Mouse (Mus musculus): ENCODE data around the gene Tnni1. TPM values are rescaled to one million over a fixed set of nuclear protein-coding genes. Genes with fewer than 3 reads are reported as not detected.
A peak's percentile ranks its signal among the peaks of the same experiment; 100 is the strongest.

Gene Tnni1
- total RNA-seq, 1 experiment = 1.1 TPM

- Histone ChIP-seq H3K4me1 (ENCODE audit: control insufficient read depth in 2 of 2, insufficient read depth in 2 of 2, low read length in 2 of 2, poor library complexity in 1 of 2) (peaks cover 7 to 32% of the 10 kb centered on the region in 2 experiments; a peak in 3 of 4 replicates), H3K36me3 (ENCODE audit: control insufficient read depth, insufficient read depth, low read length, poor library complexity, severe bottlenecking) (no peaks in the 10 kb centered on the region), H3K4me3 (ENCODE audit: insufficient read depth in 1 of 2, low read depth in 1 of 2, low read length in 2 of 2, poor library complexity in 1 of 2, severe bottlenecking in 1 of 2) (no peak overlapping the region), H3K9me3 (ENCODE audit: control insufficient read depth, insufficient read depth, low read depth, low read length) (no peaks in the 10 kb centered on the region), H3K9ac (ENCODE audit: insufficient read depth, low read depth, low read length, poor library complexity, severe bottlenecking) (no peak overlapping the region), H3K27ac (ENCODE audit: insufficient read depth, low read depth, low read length, poor library complexity, severe bottlenecking) (peak overlapping the region; percentile 48)
- in situ Hi-C loops (cut with MboI; ENCODE audit: low sequenced_read_pairs in 2 of 2, unreplicated experiment in 2 of 2) = no loop called here
- DNase-seq (ENCODE audit: low read depth, low spot score) = peak; percentile 79
- TF ChIP-seq HCFC1 (IDR thresholded peaks at IDR 0.05; ENCODE audit: borderline replicate concordance, insufficient read depth, low read length) = no peak
- no peak for TF ChIP-seq ZC3H11A (IDR thresholded peaks at IDR 0.05; ENCODE audit: borderline replicate concordance, low read depth, low read length)
- TF ChIP-seq MAFK (IDR thresholded peaks at IDR 0.05; ENCODE audit: insufficient read depth, low read depth, low read length) = no peak
- no peak for TF ChIP-seq ZNF384 (IDR thresholded peaks at IDR 0.05; ENCODE audit: low read depth, low read length)
- no peak for TF ChIP-seq CHD2 (IDR thresholded peaks at IDR 0.05; ENCODE audit: low read depth, low read length)
Observed at GRCm38 (mm10) chr1:135792143-135792939, 13.1 kb downstream of the Tnni1 start.

GRCm38 (mm10) chr1:135793370-135794215 lies 14.4 kb downstream of the Tnni1 start:
- H3K4me3 ChIP-seq (ENCODE audit: insufficient read depth in 1 of 2, low read depth in 1 of 2, low read length in 2 of 2, poor library complexity in 1 of 2, severe bottlenecking in 1 of 2) = peak overlapping the region; percentile 40 to 46; a peak in 3 of 4 replicates
- no peak for TF ChIP-seq MAFK (IDR thresholded peaks at IDR 0.05; ENCODE audit: insufficient read depth, low read depth, low read length)
- no peak for TF ChIP-seq ZC3H11A (IDR thresholded peaks at IDR 0.05; ENCODE audit: borderline replicate concordance, low read depth, low read length)
- TF ChIP-seq CHD2 (IDR thresholded peaks at IDR 0.05; ENCODE audit: low read depth, low read length) = no peak
- no peak for TF ChIP-seq HCFC1 (IDR thresholded peaks at IDR 0.05; ENCODE audit: borderline replicate concordance, insufficient read depth, low read length)
- TF ChIP-seq ZNF384 (IDR thresholded peaks at IDR 0.05; ENCODE audit: low read depth, low read length) = no peak
- no peak for DNase-seq (ENCODE audit: low read depth, low spot score)
- H3K9me3 ChIP-seq (ENCODE audit: control insufficient read depth, insufficient read depth, low read depth, low read length) = no peaks in the 10 kb centered on the region
- H3K27ac ChIP-seq (ENCODE audit: insufficient read depth, low read depth, low read length, poor library complexity, severe bottlenecking) = no peak overlapping the region
- in situ Hi-C loops (cut with MboI; ENCODE audit: low sequenced_read_pairs in 2 of 2, unreplicated experiment in 2 of 2) = no loop called here
- peaks cover 7 to 32% of the 10 kb centered on the region in 2 experiments; a peak in 3 of 4 replicates for H3K4me1 ChIP-seq (ENCODE audit: control insufficient read depth in 2 of 2, insufficient read depth in 2 of 2, low read length in 2 of 2, poor library complexity in 1 of 2)
- H3K9ac ChIP-seq (ENCODE audit: insufficient read depth, low read depth, low read length, poor library complexity, severe bottlenecking) = peak overlapping the region; percentile 8; the same call in 1 of the 2 replicates
- no peaks in the 10 kb centered on the region for H3K36me3 ChIP-seq (ENCODE audit: control insufficient read depth, insufficient read depth, low read length, poor library complexity, severe bottlenecking)

- Histone ChIP-seq H3K9me3 (ENCODE audit: control insufficient read depth, insufficient read depth, low read depth, low read length) (no peaks in the 10 kb centered on the region), H3K4me1 (ENCODE audit: control insufficient read depth in 2 of 2, insufficient read depth in 2 of 2, low read length in 2 of 2, poor library complexity in 1 of 2) (peaks cover 7 to 31% of the 10 kb centered on the region in 2 experiments; a peak in 3 of 4 replicates), H3K4me3 (ENCODE audit: insufficient read depth in 1 of 2, low read depth in 1 of 2, low read length in 2 of 2, poor library complexity in 1 of 2, severe bottlenecking in 1 of 2) (peak overlapping the region in 1 of 2 experiments; percentile 40; a peak in 2 of 4 replicates), H3K36me3 (ENCODE audit: control insufficient read depth, insufficient read depth, low read length, poor library complexity, severe bottlenecking) (no peaks in the 10 kb centered on the region), H3K9ac (ENCODE audit: insufficient read depth, low read depth, low read length, poor library complexity, severe bottlenecking) (no peak overlapping the region; the same call in 1 of the 2 replicates), H3K27ac (ENCODE audit: insufficient read depth, low read depth, low read length, poor library complexity, severe bottlenecking) (no peak overlapping the region)
- TF ChIP-seq CHD2 (IDR thresholded peaks at IDR 0.05; ENCODE audit: low read depth, low read length) = no peak
- TF ChIP-seq ZC3H11A (IDR thresholded peaks at IDR 0.05; ENCODE audit: borderline replicate concordance, low read depth, low read length) = no peak
- TF ChIP-seq ZNF384 (IDR thresholded peaks at IDR 0.05; ENCODE audit: low read depth, low read length) = no peak
- TF ChIP-seq MAFK (IDR thresholded peaks at IDR 0.05; ENCODE audit: insufficient read depth, low read depth, low read length) = no peak
- no peak for TF ChIP-seq HCFC1 (IDR thresholded peaks at IDR 0.05; ENCODE audit: borderline replicate concordance, insufficient read depth, low read length)
- no peak for DNase-seq (ENCODE audit: low read depth, low spot score)
- in situ Hi-C loops (cut with MboI; ENCODE audit: low sequenced_read_pairs in 2 of 2, unreplicated experiment in 2 of 2) = no loop called here
Observed at GRCm38 (mm10) chr1:135794216-135795134, 15.2 kb downstream of the Tnni1 start.

GRCm38 (mm10) chr1:135798492-135798891 lies 19.3 kb downstream of the Tnni1 start:
- no peak for DNase-seq (ENCODE audit: low read depth, low spot score)
- Histone ChIP-seq H3K27ac (ENCODE audit: insufficient read depth, low read depth, low read length, poor library complexity, severe bottlenecking) (no peak overlapping the region), H3K9me3 (ENCODE audit: control insufficient read depth, insufficient read depth, low read depth, low read length) (no peaks in the 10 kb centered on the region), H3K4me3 (ENCODE audit: insufficient read depth in 1 of 2, low read depth in 1 of 2, low read length in 2 of 2, poor library complexity in 1 of 2, severe bottlenecking in 1 of 2) (no peak overlapping the region), H3K9ac (ENCODE audit: insufficient read depth, low read depth, low read length, poor library complexity, severe bottlenecking) (no peak overlapping the region), H3K4me1 (ENCODE audit: control insufficient read depth in 2 of 2, insufficient read depth in 2 of 2, low read length in 2 of 2, poor library complexity in 1 of 2) (peaks cover 4 to 15% of the 10 kb centered on the region in 2 experiments; a peak in 3 of 4 replicates), H3K36me3 (ENCODE audit: control insufficient read depth, insufficient read depth, low read length, poor library complexity, severe bottlenecking) (no peaks in the 10 kb centered on the region)
- TF ChIP-seq CHD2 (IDR thresholded peaks at IDR 0.05; ENCODE audit: low read depth, low read length) (no peak), ZC3H11A (IDR thresholded peaks at IDR 0.05; ENCODE audit: borderline replicate concordance, low read depth, low read length) (no peak), MAFK (IDR thresholded peaks at IDR 0.05; ENCODE audit: insufficient read depth, low read depth, low read length) (no peak), HCFC1 (IDR thresholded peaks at IDR 0.05; ENCODE audit: borderline replicate concordance, insufficient read depth, low read length) (no peak), ZNF384 (IDR thresholded peaks at IDR 0.05; ENCODE audit: low read depth, low read length) (no peak)
- in situ Hi-C loops (cut with MboI; ENCODE audit: low sequenced_read_pairs in 2 of 2, unreplicated experiment in 2 of 2) = no loop called here
